In the genomic region with DNA sequence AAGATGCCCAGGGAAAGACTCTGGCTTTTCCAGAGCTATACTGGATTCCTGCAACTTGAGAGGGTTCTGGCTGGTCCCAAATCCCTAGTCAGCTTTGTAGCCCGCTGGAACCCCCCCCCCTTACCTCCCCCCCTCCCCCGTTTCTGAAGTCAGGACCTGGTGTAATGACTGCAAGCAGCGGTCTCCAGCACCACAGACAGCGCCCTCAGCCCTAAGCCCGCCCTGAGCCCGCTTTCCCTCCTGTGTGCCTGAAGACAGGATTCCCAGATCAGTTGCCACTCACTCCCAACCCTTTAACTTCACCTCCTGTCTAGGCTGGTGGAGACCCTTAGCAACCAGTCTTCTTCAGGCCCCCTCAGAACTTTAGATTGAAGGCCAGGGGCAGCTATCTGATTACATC, we compare ENCODE assay signal across 11 mouse cellular contexts. TPM values are rescaled to one million over a fixed set of nuclear protein-coding genes. Genes with fewer than 3 reads are reported as not detected.
DNase-seq lines count a peak whose midpoint lies in the region; ATAC-seq and TF ChIP-seq lines count a peak whose summit lies in the region.
"Had no signal": no experiment of that assay in that cellular context is flagged by ENCODE, and none has a peak within 500 bp of the region (broad histone marks: within the 10 kb centered on the region; RNA-seq: fewer than 3 reads in every experiment).

No protein-coding gene starts in this region.

- H3K9ac ChIP-seq in intestine, embryonic 14.5 days (ENCODE audit: low read length): no peak overlapping the region
- no peak overlapping the region for H3K9ac ChIP-seq in intestine, embryonic 16.5 days (ENCODE audit: low read depth, low read length)
- H3K9ac ChIP-seq in forebrain, embryonic 16.5 days (replicated peaks; ENCODE audit: low read depth, low read length): peak overlapping the region; percentile 99
- H3K9ac ChIP-seq in midbrain, embryonic 15.5 days: peak overlapping the region; percentile 56
- H3K9ac ChIP-seq: liver, postnatal 0 days had no signal

- under 1% methylated on average over 6 of the region's 6 CpGs for WGBS in intestine, embryonic 14.5 days
- 4% methylated on average over 6 of the region's 6 CpGs for WGBS in intestine, embryonic 16.5 days
- 32% methylated on average over 6 of the region's 6 CpGs for WGBS in forebrain, embryonic 16.5 days
- 20% methylated on average over 6 of the region's 6 CpGs for WGBS in midbrain, embryonic 15.5 days

- H3K4me1 ChIP-seq in intestine, embryonic 14.5 days (replicated peaks; ENCODE audit: control insufficient read depth, insufficient read depth, low read length): no peaks in the 10 kb centered on the region
- peaks cover 9% of the 10 kb centered on the region for H3K4me1 ChIP-seq in intestine, embryonic 16.5 days (ENCODE audit: control insufficient read depth, insufficient read depth, low read length)
- H3K4me1 ChIP-seq in forebrain, embryonic 16.5 days (replicated peaks; ENCODE audit: control insufficient read depth, insufficient read depth, low read length): peaks cover 40% of the 10 kb centered on the region
- peaks cover 45% of the 10 kb centered on the region for H3K4me1 ChIP-seq in midbrain, embryonic 15.5 days

- no peaks in the 10 kb centered on the region for H3K9me3 ChIP-seq in intestine, embryonic 14.5 days (ENCODE audit: control insufficient read depth, low read length)
- no peaks in the 10 kb centered on the region for H3K9me3 ChIP-seq in intestine, embryonic 16.5 days (ENCODE audit: control insufficient read depth, low read length)
- no peaks in the 10 kb centered on the region for H3K9me3 ChIP-seq in forebrain, embryonic 16.5 days (ENCODE audit: control insufficient read depth, low read length)
- H3K9me3 ChIP-seq in midbrain, embryonic 15.5 days: no peaks in the 10 kb centered on the region

- H3K36me3 ChIP-seq in intestine, embryonic 14.5 days (ENCODE audit: control insufficient read depth, insufficient read depth, low read length): no peaks in the 10 kb centered on the region
- H3K36me3 ChIP-seq in intestine, embryonic 16.5 days (ENCODE audit: control insufficient read depth, insufficient read depth, low read length): no peaks in the 10 kb centered on the region
- peaks cover 7% of the 10 kb centered on the region for H3K36me3 ChIP-seq in forebrain, embryonic 16.5 days (ENCODE audit: control insufficient read depth, insufficient read depth)
- no peaks in the 10 kb centered on the region; the same call in 1 of the 2 replicates for H3K36me3 ChIP-seq in midbrain, embryonic 15.5 days (replicated peaks)

- H3K27me3 ChIP-seq in intestine, embryonic 14.5 days (replicated peaks; ENCODE audit: control insufficient read depth, insufficient read depth, low read length): peaks cover 59% of the 10 kb centered on the region
- peaks cover 54% of the 10 kb centered on the region for H3K27me3 ChIP-seq in intestine, embryonic 16.5 days (replicated peaks; ENCODE audit: control insufficient read depth, insufficient read depth, low read length)
- H3K27me3 ChIP-seq in forebrain, embryonic 16.5 days (replicated peaks; ENCODE audit: control insufficient read depth, insufficient read depth, low read length): no peaks in the 10 kb centered on the region; the same call in 1 of the 2 replicates
- H3K27me3 ChIP-seq in midbrain, embryonic 15.5 days (replicated peaks): 0 out of 2 replicates have a peak, but pooled peaks cover 5% of the 10 kb centered on the region

- H3K4me2 ChIP-seq in intestine, embryonic 14.5 days (ENCODE audit: low read length): no peak overlapping the region
- no peak overlapping the region for H3K4me2 ChIP-seq in intestine, embryonic 16.5 days (ENCODE audit: low read depth, low read length)
- H3K4me2 ChIP-seq in forebrain, embryonic 16.5 days (ENCODE audit: low read length): peak overlapping the region; percentile 85
- peak overlapping the region; percentile 75 for H3K4me2 ChIP-seq in midbrain, embryonic 15.5 days

- TF ChIP-seq CTCF in brain, embryonic 14.5 days (IDR thresholded peaks at IDR 0.05; ENCODE audit: borderline replicate concordance, extremely low read depth, insufficient read depth, insufficient read length): no peak

- no peak overlapping the region for H3K27ac ChIP-seq in intestine, embryonic 14.5 days (ENCODE audit: low read depth)
- no peak overlapping the region for H3K27ac ChIP-seq in intestine, embryonic 16.5 days (ENCODE audit: low read length)
- no peak overlapping the region; the same call in 1 of the 2 replicates for H3K27ac ChIP-seq in forebrain, embryonic 16.5 days (ENCODE audit: low read length)
- no peak overlapping the region for H3K27ac ChIP-seq in midbrain, embryonic 15.5 days

- H3K4me3 ChIP-seq in intestine, embryonic 14.5 days (ENCODE audit: low read depth, low read length): no peak overlapping the region
- H3K4me3 ChIP-seq in intestine, embryonic 16.5 days (ENCODE audit: low read length): no peak overlapping the region
- H3K4me3 ChIP-seq in forebrain, embryonic 16.5 days (replicated peaks; ENCODE audit: low read length): peak overlapping the region; percentile 78
- H3K4me3 ChIP-seq in midbrain, embryonic 15.5 days: peak overlapping the region; percentile 79

- peak; percentile 77 for DNase-seq in intestine, embryonic 14.5 days (ENCODE audit: low spot score)
- DNase-seq in brain, embryonic 14.5 days (ENCODE audit: low read depth): peak; percentile 32
- no peak for DNase-seq in ovary, adult 18-20 months (ENCODE audit: low spot score)
- DNase-seq: liver, postnatal 0 days; right cerebral cortex, postnatal 14 days had no signal

- no peak for TF ChIP-seq POLR2A in brain, embryonic 14.5 days (IDR thresholded peaks at IDR 0.05; ENCODE audit: borderline replicate concordance, extremely low read depth, insufficient read depth, insufficient read length, poor library complexity, severe bottlenecking)

- no peak for ATAC-seq in intestine, embryonic 14.5 days (replicated peaks; ENCODE audit: low FRiP score, low TSS enrichment, low read depth)
- no peak; the same call in 1 of the 2 replicates for ATAC-seq in intestine, embryonic 16.5 days
- no peak for ATAC-seq in forebrain, embryonic 16.5 days
- no peak for ATAC-seq in midbrain, embryonic 15.5 days (replicated peaks)
- no peak for ATAC-seq in frontal cortex, adult (ENCODE audit: low TSS enrichment)
- no peak for ATAC-seq in erythroblast, adult 5-6 weeks (replicated peaks; ENCODE audit: low FRiP score, poor library complexity, severe bottlenecking)
- ATAC-seq: intestine, postnatal 0 days; liver, postnatal 0 days had no signal

RNA-seq across cellular contexts. Expression of a gene that starts 2.1 kb away (rescaled TPM):
- polyA plus RNA-seq in intestine, embryonic 14.5 days (2014; fragmentation: Nextera tagmentation; extraction: Ambion mirVana): 0.69 and 0.92 TPM in 2 replicates
- polyA plus RNA-seq in intestine, embryonic 16.5 days (2015; fragmentation: Nextera tagmentation; extraction: Ambion mirVana): 0.54 and 0.55 TPM in 2 replicates
- 95.1 and 98.4 TPM in 2 replicates for polyA plus RNA-seq in brain, embryonic 14.5 days (2012; rRNA removed)
- 30.0 and 33.0 TPM in 2 replicates for polyA plus RNA-seq in forebrain, embryonic 16.5 days (2015; fragmentation: Nextera tagmentation; extraction: Ambion mirVana)
- polyA plus RNA-seq in midbrain, embryonic 15.5 days (2015; fragmentation: Nextera tagmentation; extraction: Ambion mirVana): 28.3 and 28.6 TPM in 2 replicates
- total RNA-seq in erythroblast, adult 5-6 weeks (2015; ENCODE audit: low replicate concordance): not detected in 2 replicates
- total RNA-seq in erythroblast, adult 5-6 weeks (2017; ENCODE audit: low replicate concordance): not detected in 2 replicates
- polyA plus RNA-seq: liver, postnatal 0 days had no signal

Comparison
In these comparisons a context has a peak if more than half of its experiments do, and no peak if none do; other contexts are left out.
1. H3K4me2 ChIP-seq: peak in forebrain, embryonic 16.5 days (single experiment) and midbrain, embryonic 15.5 days (single experiment); none in intestine, embryonic 14.5 days (single experiment) and intestine, embryonic 16.5 days (single experiment).
2. H3K4me3 ChIP-seq: peak in forebrain, embryonic 16.5 days (single experiment) and midbrain, embryonic 15.5 days (single experiment); none in intestine, embryonic 14.5 days (single experiment) and intestine, embryonic 16.5 days (single experiment).
3. H3K9ac ChIP-seq: peak in forebrain, embryonic 16.5 days (single experiment) and midbrain, embryonic 15.5 days (single experiment); none in intestine, embryonic 14.5 days (single experiment) and intestine, embryonic 16.5 days (single experiment).
4. RNA of a gene that starts 2.1 kb away (polyA plus RNA-seq): 95.1 to 98.4 TPM in brain, embryonic 14.5 days, 30.0 to 33.0 TPM in forebrain, embryonic 16.5 days and 28.3 to 28.6 TPM in midbrain, embryonic 15.5 days; 0.69 to 0.92 TPM in intestine, embryonic 14.5 days and 0.54 to 0.55 TPM in intestine, embryonic 16.5 days; every median in the first group is over 10 times any median in the second.